Mouse (Mus musculus) frontal cortex, postnatal 36 days (tissue): ENCODE measurements around the gene Spint1.

Source experiments
- DNase-seq, 2 experiments: peaks; one replicate each; pipeline ENCODE4 v3.0.0; 2022; ENCODE audit warnings: low spot score in 2 of 2

Gene Spint1

DNA sequence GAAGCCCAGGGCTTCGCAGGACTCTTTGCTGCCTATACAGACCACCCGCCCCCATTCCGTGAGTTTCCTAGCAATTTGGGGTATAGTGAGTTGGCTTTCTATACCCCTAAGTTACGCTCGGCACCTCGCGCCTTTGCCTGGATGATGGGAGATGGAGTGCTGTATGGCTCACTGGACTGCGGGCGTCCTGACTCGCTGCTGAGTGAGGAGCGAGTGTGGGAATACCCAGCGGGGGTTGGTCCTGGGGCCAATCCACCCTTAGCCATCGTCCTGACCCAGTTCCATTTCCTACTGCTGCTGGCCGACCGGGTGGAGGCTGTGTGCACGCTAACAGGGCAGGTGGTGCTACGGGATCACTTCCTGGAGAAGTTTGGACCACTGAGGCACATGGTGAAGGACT, 56.1 kb downstream of the Spint1 start:
- no peak for DNase-seq

- no peak for DNase-seq
Observed at GRCm38 (mm10) chr2:119293776-119294390, 56.7 kb downstream of the Spint1 start.

DNA sequence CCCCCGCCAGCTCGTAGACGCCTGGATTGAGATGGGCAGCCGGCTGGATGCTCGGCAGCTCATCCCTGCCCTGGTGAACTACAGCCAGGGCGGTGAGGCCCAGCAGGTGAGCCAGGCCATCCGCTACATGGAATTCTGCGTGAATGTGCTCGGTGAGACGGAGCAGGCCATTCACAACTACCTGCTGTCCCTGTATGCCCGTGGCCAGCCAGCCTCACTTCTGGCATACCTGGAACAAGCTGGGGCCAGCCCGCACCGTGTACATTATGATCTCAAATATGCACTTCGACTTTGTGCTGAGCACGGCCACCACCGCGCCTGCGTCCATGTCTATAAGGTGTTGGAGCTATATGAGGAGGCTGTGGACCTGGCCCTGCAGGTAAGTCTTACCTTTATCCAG, 57.2 kb downstream of the Spint1 start:
- DNase-seq, result no peak

GRCm38 (mm10) chr2:119296756-119297155, 59.6 kb downstream of the Spint1 start:
- no peak for DNase-seq

DNA sequence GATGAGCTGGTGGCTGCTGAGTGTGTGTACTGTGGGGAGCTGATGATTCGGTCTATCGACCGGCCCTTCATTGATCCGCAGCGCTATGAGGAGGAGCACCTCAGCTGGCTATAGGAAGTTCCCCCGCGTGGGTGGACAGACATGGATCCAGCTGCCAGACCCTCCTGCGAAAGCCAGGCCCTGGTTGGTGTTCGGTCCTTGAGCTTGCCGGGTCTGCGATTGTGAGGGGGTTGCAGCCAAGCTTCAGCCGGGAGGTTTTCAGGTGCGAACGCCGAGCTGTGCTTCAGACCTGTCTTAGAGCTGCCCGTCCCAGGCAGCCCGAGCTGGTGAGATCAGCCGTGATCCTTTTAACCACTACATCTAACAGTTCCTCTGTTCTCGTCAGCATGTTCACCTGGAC, 60.3 kb downstream of the Spint1 start:
- no peak for DNase-seq

- DNase-seq, result peak; percentile 38 to 65
Observed at GRCm38 (mm10) chr2:119298330-119298729, 61.2 kb downstream of the Spint1 start.

DNA sequence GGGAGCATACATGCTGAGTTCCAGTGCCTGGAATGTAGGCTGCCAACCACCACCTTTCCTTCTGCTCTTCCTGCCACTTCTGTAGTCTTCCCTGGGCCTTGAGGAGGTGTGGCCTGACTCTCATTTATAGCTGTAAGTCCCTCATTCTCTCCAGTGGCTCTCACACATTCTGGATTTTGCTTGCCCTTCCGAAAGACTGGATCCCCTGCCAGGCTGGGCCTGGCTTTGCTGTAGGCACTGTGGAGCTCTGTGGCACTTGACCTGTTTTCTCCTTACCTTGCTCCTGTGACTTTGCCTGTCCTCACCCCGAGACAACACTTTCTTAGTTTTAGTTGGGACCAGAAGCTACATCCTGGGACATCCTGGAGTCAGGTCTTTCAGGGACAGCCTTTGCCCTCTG, 61.7 kb downstream of the Spint1 start:
- no peak for DNase-seq
